Mouse (Mus musculus): ENCODE results near the gene Usp32. TPM values are rescaled to one million over a fixed set of nuclear protein-coding genes. Genes with fewer than 3 reads are reported as not detected.
A peak's percentile ranks its signal among the peaks of the same experiment; 100 is the strongest.

The Usp32 gene
- total and polyA plus RNA-seq, 3 experiments: 4.0 to 24.5 (median 22.6) TPM

GRCm38 (mm10) chr11:84943948-84944347, 196.0 kb downstream of the Usp32 start:
- H3K27ac ChIP-seq: no peak overlapping the region
- peak; percentile 21 to 56 for DNase-seq
- intact Hi-C loops (cut with DNase I): no loop called here
- no peaks in the 10 kb centered on the region for H3K36me3 ChIP-seq (ENCODE audit: control insufficient read depth, insufficient read depth, low read length)
- no peaks in the 10 kb centered on the region for H3K4me1 ChIP-seq (ENCODE audit: control insufficient read depth, insufficient read depth, low read length)
- under 1% methylated on average over 15 of the region's 15 CpGs for WGBS
- TF ChIP-seq EP300 (IDR thresholded peaks at IDR 0.05; ENCODE audit: insufficient read depth, low read depth, low read length) (no peak), CTCF (IDR thresholded peaks at IDR 0.05) (peak; percentile 38)
- H3K27me3 ChIP-seq (ENCODE audit: control insufficient read depth, insufficient read depth, low read length): peaks cover 3% of the 10 kb centered on the region; the same call in 1 of the 2 replicates
- H3K79me2 ChIP-seq (replicated peaks; ENCODE audit: control insufficient read depth, insufficient read depth, low read length): no peaks in the 10 kb centered on the region
- H3K4me3 ChIP-seq: no peak overlapping the region
- H3K9ac ChIP-seq (ENCODE audit: low read depth, low read length): no peak overlapping the region

- no peaks in the 10 kb centered on the region for H3K4me1 ChIP-seq (ENCODE audit: control insufficient read depth, insufficient read depth, low read length)
- H3K27ac ChIP-seq: no peak overlapping the region
- 64% methylated on average over 10 of the region's 10 CpGs for WGBS
- H3K9ac ChIP-seq (ENCODE audit: low read depth, low read length): no peak overlapping the region
- DNase-seq: no peak
- intact Hi-C loops (cut with DNase I): no loop called here
- no peak overlapping the region for H3K4me3 ChIP-seq
- H3K79me2 ChIP-seq (replicated peaks; ENCODE audit: control insufficient read depth, insufficient read depth, low read length): no peaks in the 10 kb centered on the region
- H3K27me3 ChIP-seq (ENCODE audit: control insufficient read depth, insufficient read depth, low read length): no peaks in the 10 kb centered on the region
- TF ChIP-seq POLR2A (IDR thresholded peaks at IDR 0.05; ENCODE audit: insufficient read depth, low read depth, low read length): no peak
- no peak for TF ChIP-seq CTCF (IDR thresholded peaks at IDR 0.05)
- no peak for TF ChIP-seq EP300 (IDR thresholded peaks at IDR 0.05; ENCODE audit: insufficient read depth, low read depth, low read length)
- no peaks in the 10 kb centered on the region for H3K36me3 ChIP-seq (ENCODE audit: control insufficient read depth, insufficient read depth, low read length)
Measured at GRCm38 (mm10) chr11:84940140-84940539, 199.8 kb downstream of the Usp32 start.

- no peaks in the 10 kb centered on the region for H3K4me1 ChIP-seq (ENCODE audit: control insufficient read depth, insufficient read depth, low read length)
- 42% methylated on average over 8 of the region's 8 CpGs for WGBS
- H3K79me2 ChIP-seq (replicated peaks; ENCODE audit: control insufficient read depth, insufficient read depth, low read length): no peaks in the 10 kb centered on the region
- H3K9ac ChIP-seq (ENCODE audit: low read depth, low read length): no peak overlapping the region
- intact Hi-C loops (cut with DNase I): no loop called here
- H3K27me3 ChIP-seq (ENCODE audit: control insufficient read depth, insufficient read depth, low read length): no peaks in the 10 kb centered on the region
- H3K27ac ChIP-seq: no peak overlapping the region
- H3K36me3 ChIP-seq (ENCODE audit: control insufficient read depth, insufficient read depth, low read length): no peaks in the 10 kb centered on the region
- H3K4me3 ChIP-seq: no peak overlapping the region
- TF ChIP-seq EP300 (IDR thresholded peaks at IDR 0.05; ENCODE audit: insufficient read depth, low read depth, low read length) (no peak), CTCF (IDR thresholded peaks at IDR 0.05) (no peak), POLR2A (IDR thresholded peaks at IDR 0.05; ENCODE audit: insufficient read depth, low read depth, low read length) (no peak)
- peak; percentile 26 to 33 for DNase-seq
Measured at GRCm38 (mm10) chr11:84939508-84940053, 200.4 kb downstream of the Usp32 start.

Other genes starting within 250 kb of the Usp32 start
- gene Znhit3, start 223.8 kb downstream of the Usp32 start, total RNA-seq (2021): 10 to 100 TPM in 1 of 2 experiments, 1 to 10 TPM in 1; 8.7 to 11.6 TPM
- gene Znhit3, start 223.8 kb downstream of the Usp32 start, polyA plus RNA-seq (2012; rRNA removed): 8.8 and 13.0 TPM in 2 replicates
- 10 to 100 TPM; 29.3 to 40.9 TPM for gene Car4, start 182.4 kb downstream of the Usp32 start, total RNA-seq (2021)
- gene Car4, start 182.4 kb downstream of the Usp32 start, polyA plus RNA-seq (2012; rRNA removed): 23.0 and 40.2 TPM in 2 replicates
- gene 1700125H20Rik, start 30.2 kb upstream of the Usp32 start, total RNA-seq (2021): not detected
- not detected in 2 replicates for gene 1700125H20Rik, start 30.2 kb upstream of the Usp32 start, polyA plus RNA-seq (2012; rRNA removed)
- gene Appbp2, start 95.0 kb upstream of the Usp32 start, total RNA-seq (2021): 10 to 100 TPM; 14.6 to 16.1 TPM
- gene Appbp2, start 95.0 kb upstream of the Usp32 start, polyA plus RNA-seq (2012; rRNA removed): 6.8 and 12.0 TPM in 2 replicates
- gene Ppm1d, start 171.1 kb upstream of the Usp32 start, total RNA-seq (2021): 10 to 100 TPM in 1 of 2 experiments, 1 to 10 TPM in 1; 6.8 to 10.2 TPM
- gene Ppm1d, start 171.1 kb upstream of the Usp32 start, polyA plus RNA-seq (2012; rRNA removed): 2.9 and 5.7 TPM in 2 replicates
- 10 to 100 TPM; 36.0 to 40.4 TPM for gene Bcas3, start 213.0 kb upstream of the Usp32 start, total RNA-seq (2021)
- gene Bcas3, start 213.0 kb upstream of the Usp32 start, polyA plus RNA-seq (2012; rRNA removed): 23.0 and 26.6 TPM in 2 replicates

Measured in heart, adult 2 months (tissue).